ENCODE assay signal across 9 mouse cellular contexts in genomic region chr15:78931577-78931976, GRCm38 (mm10). TPM values are rescaled to one million over a fixed set of nuclear protein-coding genes. Genes with fewer than 3 reads are reported as not detected.
DNase-seq lines count a peak whose midpoint lies in the region; ATAC-seq and TF ChIP-seq lines count a peak whose summit lies in the region.
"Had no signal": no experiment of that assay in that cellular context is flagged by ENCODE, and none has a peak within 500 bp of the region (broad histone marks: within the 10 kb centered on the region; RNA-seq: fewer than 3 reads in every experiment).

No protein-coding gene starts in this region.

- no peak for ATAC-seq in embryonic facial prominence, embryonic 14.5 days (ENCODE audit: low read depth)
- peak; percentile 65 for ATAC-seq in neutrophil, adult 5-6 weeks (ENCODE audit: extremely low read depth, insufficient number of reproducible peaks, low FRiP score, poor library complexity, severe bottlenecking)

- no peak overlapping the region for H3K27ac ChIP-seq in layer of hippocampus, adult 2 months
- H3K27ac ChIP-seq in embryonic facial prominence, embryonic 14.5 days (replicated peaks; ENCODE audit: low read depth, low read length), result no peak overlapping the region; the same call in 1 of the 2 replicates
- H3K27ac ChIP-seq: neural tube, embryonic 13.5 days had no signal

- peaks cover 5% of the 10 kb centered on the region; the same call in 1 of the 2 replicates for H3K4me1 ChIP-seq in embryonic facial prominence, embryonic 14.5 days (ENCODE audit: control insufficient read depth, insufficient read depth, low read length)

- no peak overlapping the region for H3K4me3 ChIP-seq in layer of hippocampus, adult 2 months
- no peak overlapping the region for H3K4me3 ChIP-seq in embryonic facial prominence, embryonic 14.5 days (ENCODE audit: low read depth, low read length)
- H3K4me3 ChIP-seq: neural tube, embryonic 13.5 days had no signal

- no peak overlapping the region for H3K4me2 ChIP-seq in embryonic facial prominence, embryonic 14.5 days (ENCODE audit: low read depth, low read length)
- H3K4me2 ChIP-seq: neural tube, embryonic 13.5 days had no signal

- DNase-seq in layer of hippocampus, adult 2 months (ENCODE audit: low spot score in 2 of 2), result no peak
- no peak for DNase-seq in layer of hippocampus, adult 9-10 months (ENCODE audit: low spot score)
- DNase-seq in MN1 (ENCODE audit: low spot score), result peak; percentile 86
- DNase-seq in embryonic facial prominence, embryonic 14.5 days (ENCODE audit: low spot score), result peak; percentile 28
- peak; percentile 55 to 81 for DNase-seq in kidney, postnatal 36 days
- no peak for DNase-seq in right cerebral cortex, adult 18-20 months
- no peak for DNase-seq in cerebellum, postnatal 4 days (ENCODE audit: low spot score in 2 of 2)

- no peaks in the 10 kb centered on the region for H3K27me3 ChIP-seq in embryonic facial prominence, embryonic 14.5 days (replicated peaks; ENCODE audit: control insufficient read depth, insufficient read depth, low read length)

- no peak overlapping the region for H3K9ac ChIP-seq in embryonic facial prominence, embryonic 14.5 days (ENCODE audit: low read depth, low read length)
- H3K9ac ChIP-seq: neural tube, embryonic 13.5 days had no signal

- peaks cover 24% of the 10 kb centered on the region for H3K36me3 ChIP-seq in embryonic facial prominence, embryonic 14.5 days (ENCODE audit: control insufficient read depth, insufficient read depth, low read length)
- H3K36me3 ChIP-seq: neural tube, embryonic 13.5 days had no signal

- TF ChIP-seq CTCF in layer of hippocampus, adult 2 months (conservative IDR thresholded peaks at IDR 0.05), result peak; percentile 81

- WGBS in embryonic facial prominence, embryonic 14.5 days, result 28% methylated on average over 3 of the region's 3 CpGs

- H3K9me3 ChIP-seq in embryonic facial prominence, embryonic 14.5 days (ENCODE audit: control insufficient read depth, low read length), result no peaks in the 10 kb centered on the region
- H3K9me3 ChIP-seq: neural tube, embryonic 13.5 days had no signal

RNA-seq across cellular contexts. Expression of gene Nol12, which starts 3.2 kb away (rescaled TPM):
- total RNA-seq in layer of hippocampus, adult 2 months (2021), result 10 to 100 TPM; 41.4 to 41.8 TPM
- 51.1 and 54.3 TPM in 2 replicates for polyA plus RNA-seq in embryonic facial prominence, embryonic 14.5 days (2014; fragmentation: Nextera tagmentation; extraction: Ambion mirVana)
- total RNA-seq in neutrophil, adult 5-6 weeks (2017), result 18.9 and 22.6 TPM in 2 replicates

RNA-seq across cellular contexts. Expression of gene Lgals1, which starts 5.1 kb away (rescaled TPM):
- total RNA-seq in layer of hippocampus, adult 2 months (2021), result 10 to 100 TPM; 18.9 to 20.2 TPM
- 2,628 and 2,877 TPM in 2 replicates for polyA plus RNA-seq in embryonic facial prominence, embryonic 14.5 days (2014; fragmentation: Nextera tagmentation; extraction: Ambion mirVana)
- total RNA-seq in neutrophil, adult 5-6 weeks (2017), result 31.7 and 43.2 TPM in 2 replicates

RNA-seq across cellular contexts. Expression of gene Triobp, which starts 15.9 kb away (rescaled TPM):
- 10 to 100 TPM; 10.0 to 13.4 TPM for total RNA-seq in layer of hippocampus, adult 2 months (2021)
- 46.2 and 47.4 TPM in 2 replicates for polyA plus RNA-seq in embryonic facial prominence, embryonic 14.5 days (2014; fragmentation: Nextera tagmentation; extraction: Ambion mirVana)
- total RNA-seq in neutrophil, adult 5-6 weeks (2017), result 37.2 and 41.9 TPM in 2 replicates

RNA-seq across cellular contexts. Expression of gene Pdxp, which starts 17.9 kb away (rescaled TPM):
- 100 to 1,000 TPM; 162 to 172 TPM for total RNA-seq in layer of hippocampus, adult 2 months (2021)
- polyA plus RNA-seq in embryonic facial prominence, embryonic 14.5 days (2014; fragmentation: Nextera tagmentation; extraction: Ambion mirVana), result 19.6 and 21.0 TPM in 2 replicates
- 2.1 and 3.7 TPM in 2 replicates for total RNA-seq in neutrophil, adult 5-6 weeks (2017)

RNA-seq across cellular contexts. Expression of gene Sh3bp1, which starts 32.0 kb away (rescaled TPM):
- total RNA-seq in layer of hippocampus, adult 2 months (2021), result 10 to 100 TPM; 27.7 to 41.8 TPM
- 40.8 and 44.1 TPM in 2 replicates for polyA plus RNA-seq in embryonic facial prominence, embryonic 14.5 days (2014; fragmentation: Nextera tagmentation; extraction: Ambion mirVana)
- total RNA-seq in neutrophil, adult 5-6 weeks (2017), result 31.8 and 39.0 TPM in 2 replicates

Comparison
In these comparisons a context has a peak if more than half of its experiments do, and no peak if none do; other contexts are left out.
1. DNase-seq: peak in MN1 (single experiment), embryonic facial prominence, embryonic 14.5 days (single experiment) and kidney, postnatal 36 days (2 of 2); none in layer of hippocampus, adult 2 months (0 of 2), layer of hippocampus, adult 9-10 months (single experiment), right cerebral cortex, adult 18-20 months (single experiment) and cerebellum, postnatal 4 days (0 of 2).